Mouse (Mus musculus): ENCODE data around the gene Cdh23. TPM values are rescaled to one million over a fixed set of nuclear protein-coding genes. Genes with fewer than 3 reads are reported as not detected.

Cdh23 gene
- polyA plus RNA-seq, 1 experiment from 2014 or later, result 0.50 TPM

DNA sequence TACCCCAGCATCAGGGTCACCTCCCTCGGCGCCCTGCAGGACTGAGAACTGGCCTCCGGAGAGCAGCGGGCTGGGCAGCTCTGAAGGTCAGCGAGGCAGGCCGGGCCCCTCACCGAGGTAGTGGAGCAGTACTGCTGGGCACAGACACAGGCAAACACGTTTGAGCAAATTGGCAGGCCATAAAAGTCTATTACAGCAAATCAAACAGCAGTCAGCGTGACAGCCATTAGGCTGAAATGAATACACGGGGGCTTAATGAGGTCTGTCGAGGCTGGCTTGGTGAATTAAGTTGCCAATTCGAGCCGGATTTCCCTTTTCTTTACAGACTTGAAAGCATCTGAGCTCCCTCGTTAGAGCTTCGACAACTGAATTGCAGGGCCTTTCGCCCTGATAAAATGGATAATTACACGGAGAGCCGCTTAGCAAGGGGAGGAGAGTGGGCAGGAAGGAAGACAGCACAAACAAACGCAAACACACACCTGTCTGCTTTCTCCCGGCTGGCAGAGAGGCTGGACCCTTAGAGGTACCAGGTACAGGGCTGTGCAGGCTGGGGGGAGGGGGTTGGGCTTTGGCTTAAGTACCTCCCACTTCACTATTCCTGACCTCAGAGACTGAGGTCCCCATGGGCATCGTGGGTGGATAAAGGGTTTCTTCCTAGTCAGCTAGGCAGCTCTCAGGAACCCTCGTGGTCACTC is 103.3 kb downstream of the Cdh23 start:
- H3K4me3 ChIP-seq (ENCODE audit: low read length), result no peak overlapping the region
- H3K27ac ChIP-seq (ENCODE audit: low read length), result no peak overlapping the region
- peak overlapping the region; percentile 14; the same call in 1 of the 2 replicates for H3K4me2 ChIP-seq (replicated peaks; ENCODE audit: low read depth, low read length)
- 5% methylated on average over 22 of the region's 22 CpGs for WGBS
- no peaks in the 10 kb centered on the region for H3K36me3 ChIP-seq (ENCODE audit: insufficient read depth, low read length)
- peaks cover 6% of the 10 kb centered on the region for H3K4me1 ChIP-seq (ENCODE audit: insufficient read depth, low read length)
- peaks cover 11% of the 10 kb centered on the region; the same call in 1 of the 2 replicates for H3K27me3 ChIP-seq (ENCODE audit: insufficient read depth, low read length)
- no peak overlapping the region; the same call in 1 of the 2 replicates for H3K9ac ChIP-seq (replicated peaks; ENCODE audit: low read length)
- no peaks in the 10 kb centered on the region for H3K9me3 ChIP-seq (ENCODE audit: low read length)
- ATAC-seq (ENCODE audit: low FRiP score, low TSS enrichment), result no peak

DNA sequence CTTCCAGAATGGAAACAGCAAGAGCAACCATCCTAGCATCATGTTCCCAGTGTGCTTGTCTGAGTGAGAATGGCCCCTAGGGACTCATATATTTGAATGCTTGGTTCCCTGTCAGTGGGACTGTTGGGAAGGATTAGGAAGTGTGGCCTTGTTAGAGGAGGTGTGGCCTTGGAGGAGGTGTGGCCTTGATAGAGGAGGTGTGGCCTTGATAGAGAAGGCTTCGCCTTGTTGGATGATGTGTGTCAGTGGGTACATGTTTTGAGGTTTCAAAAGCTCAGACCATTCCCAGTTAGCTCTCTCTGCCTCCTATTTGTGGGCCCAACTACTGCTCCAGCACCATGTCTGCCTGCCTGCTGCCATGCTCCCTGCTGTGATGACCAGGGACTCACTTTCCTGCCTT is 105.0 kb downstream of the Cdh23 start:
- Histone ChIP-seq H3K4me2 (replicated peaks; ENCODE audit: low read depth, low read length) (no peak overlapping the region), H3K4me3 (ENCODE audit: low read length) (no peak overlapping the region), H3K27me3 (ENCODE audit: insufficient read depth, low read length) (peaks cover 16% of the 10 kb centered on the region), H3K9me3 (ENCODE audit: low read length) (no peaks in the 10 kb centered on the region), H3K36me3 (ENCODE audit: insufficient read depth, low read length) (no peaks in the 10 kb centered on the region), H3K4me1 (ENCODE audit: insufficient read depth, low read length) (peaks cover 6% of the 10 kb centered on the region), H3K27ac (ENCODE audit: low read length) (no peak overlapping the region), H3K9ac (replicated peaks; ENCODE audit: low read length) (no peak overlapping the region)
- no peak for ATAC-seq (ENCODE audit: low FRiP score, low TSS enrichment)
- 89% methylated on average over 1 of the region's 1 CpGs for WGBS

DNA sequence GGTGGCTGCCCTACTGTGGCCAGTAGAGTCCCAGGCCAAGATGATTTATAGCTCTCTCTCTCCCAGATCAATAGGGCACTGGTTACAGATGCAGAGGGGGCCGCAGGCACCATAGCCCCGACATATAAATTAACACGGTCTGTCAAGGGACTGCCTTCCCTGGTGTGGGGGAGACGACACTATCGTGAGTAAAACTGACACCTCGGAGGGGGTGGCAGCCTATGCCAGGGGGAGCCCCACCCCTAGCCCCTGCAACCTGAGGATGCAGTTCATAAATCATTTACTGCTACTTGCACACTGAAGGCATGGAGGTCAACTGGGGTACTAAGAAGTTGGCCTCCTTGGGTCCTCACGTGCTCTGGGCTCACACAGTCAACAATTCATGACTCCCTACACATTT is 106.0 kb downstream of the Cdh23 start:
- Histone ChIP-seq H3K4me3 (ENCODE audit: low read length) (no peak overlapping the region), H3K9me3 (ENCODE audit: low read length) (no peaks in the 10 kb centered on the region), H3K4me2 (replicated peaks; ENCODE audit: low read depth, low read length) (no peak overlapping the region), H3K27ac (ENCODE audit: low read length) (no peak overlapping the region), H3K27me3 (ENCODE audit: insufficient read depth, low read length) (peaks cover 16% of the 10 kb centered on the region), H3K4me1 (ENCODE audit: insufficient read depth, low read length) (peaks cover 6% of the 10 kb centered on the region), H3K36me3 (ENCODE audit: insufficient read depth, low read length) (no peaks in the 10 kb centered on the region), H3K9ac (replicated peaks; ENCODE audit: low read length) (no peak overlapping the region)
- WGBS, result 7% methylated on average over 7 of the region's 7 CpGs
- peak; percentile 46 for ATAC-seq (ENCODE audit: low FRiP score, low TSS enrichment)

DNA sequence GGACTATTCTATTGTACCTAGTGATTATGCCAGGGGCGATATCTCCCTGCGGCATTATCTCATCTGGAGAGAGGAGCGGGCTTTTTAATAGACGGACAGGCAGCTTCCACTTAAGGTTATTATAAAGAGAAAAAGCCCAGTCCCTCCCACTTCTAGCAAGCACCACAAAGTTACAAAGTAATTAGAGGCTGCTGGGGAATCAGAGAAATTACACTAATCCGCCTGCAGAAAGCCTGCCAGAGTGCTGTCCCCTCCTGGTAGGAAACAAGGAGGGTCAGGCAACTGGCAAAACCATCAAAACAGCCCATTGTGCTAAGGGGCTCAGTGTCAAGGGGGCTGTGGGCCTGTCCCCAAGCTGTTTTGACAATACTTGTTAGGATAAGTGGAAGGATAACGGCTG is 110.6 kb downstream of the Cdh23 start:
- WGBS, result 74% methylated on average over 6 of the region's 6 CpGs
- no peak overlapping the region for H3K9ac ChIP-seq (replicated peaks; ENCODE audit: low read length)
- H3K4me1 ChIP-seq (ENCODE audit: insufficient read depth, low read length), result no peaks in the 10 kb centered on the region; the same call in 1 of the 2 replicates
- H3K27me3 ChIP-seq (ENCODE audit: insufficient read depth, low read length), result peaks cover 17% of the 10 kb centered on the region; the same call in 1 of the 2 replicates
- no peak overlapping the region for H3K4me3 ChIP-seq (ENCODE audit: low read length)
- H3K27ac ChIP-seq (ENCODE audit: low read length), result no peak overlapping the region
- no peaks in the 10 kb centered on the region for H3K9me3 ChIP-seq (ENCODE audit: low read length)
- no peak overlapping the region for H3K4me2 ChIP-seq (replicated peaks; ENCODE audit: low read depth, low read length)
- no peak for ATAC-seq (ENCODE audit: low FRiP score, low TSS enrichment)
- no peaks in the 10 kb centered on the region for H3K36me3 ChIP-seq (ENCODE audit: insufficient read depth, low read length)

GRCm38 (mm10) chr10:60582956-60583355 is 113.3 kb downstream of the Cdh23 start:
- ATAC-seq (ENCODE audit: low FRiP score, low TSS enrichment), result no peak
- no peak overlapping the region for H3K9ac ChIP-seq (replicated peaks; ENCODE audit: low read length)
- H3K4me3 ChIP-seq (ENCODE audit: low read length), result no peak overlapping the region
- H3K4me2 ChIP-seq (replicated peaks; ENCODE audit: low read depth, low read length), result no peak overlapping the region
- H3K27me3 ChIP-seq (ENCODE audit: insufficient read depth, low read length), result peaks cover 17% of the 10 kb centered on the region; the same call in 1 of the 2 replicates
- peaks cover 4% of the 10 kb centered on the region; the same call in 1 of the 2 replicates for H3K9me3 ChIP-seq (ENCODE audit: low read length)
- 29% methylated on average over 15 of the region's 15 CpGs for WGBS
- H3K27ac ChIP-seq (ENCODE audit: low read length), result no peak overlapping the region
- no peaks in the 10 kb centered on the region for H3K4me1 ChIP-seq (ENCODE audit: insufficient read depth, low read length)
- no peaks in the 10 kb centered on the region for H3K36me3 ChIP-seq (ENCODE audit: insufficient read depth, low read length)

- Histone ChIP-seq H3K4me1 (ENCODE audit: insufficient read depth, low read length) (0 out of 2 replicates have a peak, but pooled peaks cover 5% of the 10 kb centered on the region), H3K9ac (replicated peaks; ENCODE audit: low read length) (no peak overlapping the region), H3K4me3 (ENCODE audit: low read length) (no peak overlapping the region), H3K9me3 (ENCODE audit: low read length) (peaks cover 4% of the 10 kb centered on the region; the same call in 1 of the 2 replicates), H3K27me3 (ENCODE audit: insufficient read depth, low read length) (peaks cover 11% of the 10 kb centered on the region; the same call in 1 of the 2 replicates), H3K27ac (ENCODE audit: low read length) (no peak overlapping the region), H3K36me3 (ENCODE audit: insufficient read depth, low read length) (no peaks in the 10 kb centered on the region), H3K4me2 (replicated peaks; ENCODE audit: low read depth, low read length) (no peak overlapping the region)
- 42% methylated on average over 15 of the region's 15 CpGs for WGBS
- ATAC-seq (ENCODE audit: low FRiP score, low TSS enrichment), result no peak
Measured at GRCm38 (mm10) chr10:60580666-60581065, 115.6 kb downstream of the Cdh23 start.

DNA sequence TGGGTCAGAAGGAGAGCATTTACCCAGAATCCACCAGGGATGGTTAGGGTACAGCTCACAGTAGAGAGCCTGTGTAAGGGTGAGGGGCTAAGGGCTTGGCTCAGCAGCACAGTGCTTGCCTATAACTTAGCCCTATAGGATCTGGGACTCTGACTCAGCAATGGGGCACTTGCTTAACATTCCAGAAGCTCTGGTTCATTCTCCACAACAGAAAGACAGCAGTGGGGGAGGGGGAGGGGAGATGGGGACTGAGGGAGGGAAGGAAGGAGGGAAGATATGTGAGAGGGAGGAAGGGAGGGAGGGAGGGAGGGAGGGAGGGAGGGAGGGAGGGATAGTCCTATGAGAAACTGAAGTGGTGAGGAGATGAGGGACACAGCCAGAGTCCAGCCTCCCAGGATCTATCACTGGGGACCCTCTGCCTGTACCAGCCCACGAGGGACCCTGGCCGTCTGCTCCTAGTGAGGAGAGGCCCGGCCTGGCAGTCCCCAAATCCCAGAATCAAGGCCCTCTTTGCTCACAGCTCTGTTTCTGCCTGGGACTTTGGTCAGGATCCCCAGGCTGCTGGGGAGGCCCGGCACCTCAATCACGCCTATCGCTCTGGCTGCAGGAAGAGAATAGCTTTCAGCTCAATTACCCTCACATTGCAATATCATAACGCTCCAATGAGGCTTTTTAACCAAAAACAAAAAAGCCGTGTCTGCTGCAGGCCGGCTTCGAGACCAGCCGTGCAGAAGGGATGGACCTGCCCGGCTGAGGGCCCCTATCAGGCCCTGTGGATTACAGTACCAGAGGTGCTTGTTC is 117.4 kb downstream of the Cdh23 start:
- 84% methylated on average over 12 of the region's 12 CpGs for WGBS
- ATAC-seq (ENCODE audit: low FRiP score, low TSS enrichment), result no peak

GRCm38 (mm10) chr10:60577920-60578737 is 118.2 kb downstream of the Cdh23 start:
- WGBS, result 84% methylated on average over 12 of the region's 12 CpGs
- H3K9ac ChIP-seq (replicated peaks; ENCODE audit: low read length), result no peak overlapping the region
- H3K27ac ChIP-seq (ENCODE audit: low read length), result no peak overlapping the region
- ATAC-seq (ENCODE audit: low FRiP score, low TSS enrichment), result no peak
- H3K9me3 ChIP-seq (ENCODE audit: low read length), result peaks cover 4% of the 10 kb centered on the region; the same call in 1 of the 2 replicates
- H3K4me2 ChIP-seq (replicated peaks; ENCODE audit: low read depth, low read length), result no peak overlapping the region
- no peak overlapping the region for H3K4me3 ChIP-seq (ENCODE audit: low read length)
- H3K27me3 ChIP-seq (ENCODE audit: insufficient read depth, low read length), result peaks cover 5% of the 10 kb centered on the region; the same call in 1 of the 2 replicates
- no peaks in the 10 kb centered on the region for H3K36me3 ChIP-seq (ENCODE audit: insufficient read depth, low read length)
- H3K4me1 ChIP-seq (ENCODE audit: insufficient read depth, low read length), result 0 out of 2 replicates have a peak, but pooled peaks cover 5% of the 10 kb centered on the region

More for the DNA sequence above, 117.4 kb downstream of the Cdh23 start:
- Histone ChIP-seq H3K27ac (ENCODE audit: low read length) (no peak overlapping the region), H3K36me3 (ENCODE audit: insufficient read depth, low read length) (no peaks in the 10 kb centered on the region), H3K9me3 (ENCODE audit: low read length) (peaks cover 4% of the 10 kb centered on the region; the same call in 1 of the 2 replicates), H3K4me3 (ENCODE audit: low read length) (no peak overlapping the region), H3K4me2 (replicated peaks; ENCODE audit: low read depth, low read length) (no peak overlapping the region), H3K4me1 (ENCODE audit: insufficient read depth, low read length) (0 out of 2 replicates have a peak, but pooled peaks cover 5% of the 10 kb centered on the region), H3K9ac (replicated peaks; ENCODE audit: low read length) (no peak overlapping the region), H3K27me3 (ENCODE audit: insufficient read depth, low read length) (0 out of 2 replicates have a peak, but pooled peaks cover 8% of the 10 kb centered on the region)
